Mouse (Mus musculus) central nervous system, embryonic 11.5 days (tissue): ENCODE data around the gene Adrb1. TPM values are rescaled to one million over a fixed set of nuclear protein-coding genes. Genes with fewer than 3 reads are reported as not detected.

Experiments
- polyA plus RNA-seq: library from polyadenylated mRNA; depleted of rRNA; stranded (reverse); fragments of >200 nt; gene quantifications from 2 replicates; pipeline ENCODE4 v1.2.3, GENCODE M21; 2012; rRNA removed

The Adrb1 gene
- polyA plus RNA-seq, result 0.47 and 0.48 TPM in 2 replicates

DNA sequence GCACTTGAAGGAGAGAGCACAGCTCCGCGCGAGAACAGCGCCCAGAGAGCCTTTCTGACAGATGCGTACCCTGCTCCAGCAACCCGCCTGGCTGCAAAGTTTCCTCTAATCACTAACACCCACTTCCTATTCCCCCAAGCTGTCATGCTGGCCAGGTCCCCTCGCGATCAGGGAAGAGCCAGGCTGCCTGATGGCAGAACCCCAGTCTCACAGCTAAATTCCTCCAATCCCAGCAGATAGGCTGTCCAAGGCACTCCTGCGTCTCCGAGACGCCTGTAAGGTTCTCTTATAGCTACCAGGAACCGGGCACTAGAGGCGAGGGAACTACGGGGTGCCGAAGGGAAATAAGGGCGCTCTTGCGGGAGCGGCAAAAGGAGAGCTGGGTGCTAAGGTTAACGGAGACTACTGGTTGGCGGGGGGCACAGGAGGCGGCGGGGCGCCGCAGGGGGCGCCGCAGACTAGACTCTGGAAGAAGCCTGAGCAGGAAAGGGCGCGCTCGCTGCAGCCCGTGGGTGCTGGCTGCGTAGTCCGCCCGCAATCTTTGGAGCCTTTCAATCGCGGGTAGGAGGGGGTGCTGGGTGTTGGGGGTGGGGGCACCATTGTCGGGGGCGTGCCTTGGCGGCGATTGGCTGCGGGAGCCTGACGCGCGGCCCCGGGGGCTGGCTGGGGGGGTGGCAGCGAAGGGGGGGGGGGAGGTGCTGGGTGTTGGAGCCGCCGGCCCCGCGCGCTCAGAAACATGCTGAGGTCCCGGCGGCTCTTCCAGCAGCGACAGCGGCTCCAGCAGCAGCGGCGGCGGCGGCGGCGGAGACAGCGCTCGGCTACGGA is at the start of gene Adrb1:
Gene Adrb1 (plus strand): TSS at position 813 of the 825 bp plus-strand sequence.

Other genes starting within 250 kb of the Adrb1 start
- 7.7 and 14.7 TPM in 2 replicates for gene Dclre1a, start 174.0 kb upstream of the Adrb1 start, polyA plus RNA-seq
- 11.4 and 16.7 TPM in 2 replicates for gene Nhlrc2, start 173.9 kb upstream of the Adrb1 start, polyA plus RNA-seq
- 16.3 and 17.8 TPM in 2 replicates for gene Ccdc186, start 100.0 kb downstream of the Adrb1 start, polyA plus RNA-seq
- 0.36 and 0.94 TPM in 2 replicates for gene Tdrd1, start 104.0 kb downstream of the Adrb1 start, polyA plus RNA-seq
- 1.1 and 2.4 TPM in 2 replicates for gene Vwa2, start 152.1 kb downstream of the Adrb1 start, polyA plus RNA-seq